Mouse (Mus musculus): ENCODE measurements around the gene 4921517D22Rik. TPM values are rescaled to one million over a fixed set of nuclear protein-coding genes. Genes with fewer than 3 reads are reported as not detected.
A peak's percentile ranks its signal among the peaks of the same experiment; 100 is the strongest.
"Not testable (repeated sequence)": the region's sequence is repeated elsewhere in the genome, so short reads cannot be mapped to it uniquely, and the experiment has no call there.

4921517D22Rik gene
- polyA plus RNA-seq, 1 experiment from 2014 or later, result not detected

GRCm38 (mm10) chr13:59719475-59719874 is 25.6 kb upstream of the 4921517D22Rik start:
- Histone ChIP-seq H3K27ac (no peak overlapping the region), H3K9me3 (no peaks in the 10 kb centered on the region), H3K27me3 (0 out of 2 replicates have a peak, but pooled peaks cover under 1% of the 10 kb centered on the region), H3K9ac (replicated peaks) (no peak overlapping the region), H3K4me1 (replicated peaks) (0 out of 2 replicates have a peak, but pooled peaks cover 6% of the 10 kb centered on the region), H3K4me2 (replicated peaks) (no peak overlapping the region), H3K36me3 (no peaks in the 10 kb centered on the region), H3K4me3 (replicated peaks) (no peak overlapping the region)
- no peak for ATAC-seq
- 87% methylated on average over 1 of the region's 1 CpGs for WGBS

- WGBS, result 48% methylated on average over 6 of the region's 6 CpGs
- H3K4me2 ChIP-seq (replicated peaks); H3K27ac ChIP-seq; ATAC-seq; H3K9me3 ChIP-seq; H3K36me3 ChIP-seq; H3K4me3 ChIP-seq (replicated peaks); H3K27me3 ChIP-seq; H3K9ac ChIP-seq (replicated peaks); H3K4me1 ChIP-seq (replicated peaks): not testable (repeated sequence)
Measured at GRCm38 (mm10) chr13:59718857-59719440, 25.0 kb upstream of the 4921517D22Rik start.

GRCm38 (mm10) chr13:59713710-59714109 is 19.8 kb upstream of the 4921517D22Rik start:
- Histone ChIP-seq H3K27me3 (0 out of 2 replicates have a peak, but pooled peaks cover 7% of the 10 kb centered on the region), H3K9ac (replicated peaks) (no peak overlapping the region), H3K36me3 (no peaks in the 10 kb centered on the region), H3K4me3 (replicated peaks) (no peak overlapping the region), H3K9me3 (no peaks in the 10 kb centered on the region), H3K4me1 (replicated peaks) (no peaks in the 10 kb centered on the region), H3K27ac (no peak overlapping the region), H3K4me2 (replicated peaks) (no peak overlapping the region)
- WGBS, result 34% methylated on average over 3 of the region's 3 CpGs
- no peak for ATAC-seq

GRCm38 (mm10) chr13:59711984-59712383 is 18.1 kb upstream of the 4921517D22Rik start, which contains the start of gene Spata31d1b:
Gene Spata31d1b, plus strand, starts transcription at chr13:59712284.
- not testable (repeated sequence) for H3K36me3 ChIP-seq; H3K9me3 ChIP-seq; H3K4me1 ChIP-seq (replicated peaks); H3K4me3 ChIP-seq (replicated peaks); H3K4me2 ChIP-seq (replicated peaks); H3K27me3 ChIP-seq; H3K9ac ChIP-seq (replicated peaks); H3K27ac ChIP-seq; ATAC-seq
- 74% methylated on average over 3 of the region's 3 CpGs for WGBS

- no peak for ATAC-seq
Measured at GRCm38 (mm10) chr13:59710230-59710629, 16.3 kb upstream of the 4921517D22Rik start, which contains the start of gene Spata31d1a. Gene Spata31d1a, minus strand, starts transcription at chr13:59710330.

GRCm38 (mm10) chr13:59704562-59704961 is 10.7 kb upstream of the 4921517D22Rik start:
- Histone ChIP-seq H3K9me3 (no peaks in the 10 kb centered on the region), H3K9ac (replicated peaks) (no peak overlapping the region), H3K4me1 (replicated peaks) (peaks cover 7% of the 10 kb centered on the region; the same call in 1 of the 2 replicates), H3K4me3 (replicated peaks) (no peak overlapping the region), H3K27ac (no peak overlapping the region), H3K36me3 (no peaks in the 10 kb centered on the region), H3K4me2 (replicated peaks) (0 out of 2 replicates have a peak overlapping the region, but pooled peaks have one; percentile 1), H3K27me3 (no peaks in the 10 kb centered on the region)
- ATAC-seq, result peak; percentile 53; the same call in 1 of the 2 replicates
- WGBS, result 53% methylated on average over 12 of the region's 12 CpGs

More at GRCm38 (mm10) chr13:59710230-59710629, 16.3 kb upstream of the 4921517D22Rik start, which contains the start of gene Spata31d1a:
- Histone ChIP-seq H3K4me1 (replicated peaks) (no peaks in the 10 kb centered on the region), H3K27ac (no peak within 1 kb of the TSS), H3K4me2 (replicated peaks) (no peak within 1 kb of the TSS), H3K36me3 (no peaks in the 10 kb centered on the region), H3K9ac (replicated peaks) (no peak within 1 kb of the TSS), H3K27me3 (0 out of 2 replicates have a peak, but pooled peaks cover 7% of the 10 kb centered on the region), H3K4me3 (replicated peaks) (no peak within 1 kb of the TSS), H3K9me3 (no peaks in the 10 kb centered on the region)
- WGBS, result 94% methylated on average over 15 of the region's 15 CpGs

GRCm38 (mm10) chr13:59703514-59703913 is 9.6 kb upstream of the 4921517D22Rik start:
- WGBS, result 89% methylated on average over 12 of the region's 12 CpGs
- H3K27ac ChIP-seq, result no peak overlapping the region
- peaks cover 7% of the 10 kb centered on the region; the same call in 1 of the 2 replicates for H3K4me1 ChIP-seq (replicated peaks)
- H3K9me3 ChIP-seq, result no peaks in the 10 kb centered on the region
- H3K4me3 ChIP-seq (replicated peaks), result no peak overlapping the region
- no peak for ATAC-seq
- H3K4me2 ChIP-seq (replicated peaks), result no peak overlapping the region
- H3K27me3 ChIP-seq, result no peaks in the 10 kb centered on the region
- no peaks in the 10 kb centered on the region for H3K36me3 ChIP-seq
- no peak overlapping the region for H3K9ac ChIP-seq (replicated peaks)

GRCm38 (mm10) chr13:59700137-59700536 is 6.2 kb upstream of the 4921517D22Rik start:
- not testable (repeated sequence) for ATAC-seq; H3K27me3 ChIP-seq; H3K4me1 ChIP-seq (replicated peaks); H3K4me3 ChIP-seq (replicated peaks); H3K27ac ChIP-seq; H3K4me2 ChIP-seq (replicated peaks); H3K36me3 ChIP-seq; H3K9ac ChIP-seq (replicated peaks); H3K9me3 ChIP-seq
- 64% methylated on average over 1 of the region's 1 CpGs for WGBS

GRCm38 (mm10) chr13:59699131-59699530 is 5.2 kb upstream of the 4921517D22Rik start:
- H3K27me3 ChIP-seq, result no peaks in the 10 kb centered on the region
- no peak overlapping the region for H3K9ac ChIP-seq (replicated peaks)
- H3K4me1 ChIP-seq (replicated peaks), result no peaks in the 10 kb centered on the region; the same call in 1 of the 2 replicates
- no peak overlapping the region for H3K27ac ChIP-seq
- no peak overlapping the region for H3K4me3 ChIP-seq (replicated peaks)
- no peaks in the 10 kb centered on the region for H3K9me3 ChIP-seq
- no peak for ATAC-seq
- no peak overlapping the region for H3K4me2 ChIP-seq (replicated peaks)
- 95% methylated on average over 8 of the region's 8 CpGs for WGBS
- no peaks in the 10 kb centered on the region for H3K36me3 ChIP-seq

- no peaks in the 10 kb centered on the region for H3K9me3 ChIP-seq
- H3K4me3 ChIP-seq (replicated peaks), result no peak overlapping the region
- no peaks in the 10 kb centered on the region for H3K27me3 ChIP-seq
- ATAC-seq, result no peak
- 94% methylated on average over 7 of the region's 7 CpGs for WGBS
- no peak overlapping the region for H3K9ac ChIP-seq (replicated peaks)
- H3K4me2 ChIP-seq (replicated peaks), result no peak overlapping the region
- H3K4me1 ChIP-seq (replicated peaks), result no peaks in the 10 kb centered on the region
- H3K27ac ChIP-seq, result no peak overlapping the region
- no peaks in the 10 kb centered on the region for H3K36me3 ChIP-seq
Measured at GRCm38 (mm10) chr13:59695781-59696180, 1.9 kb upstream of the 4921517D22Rik start.

GRCm38 (mm10) chr13:59691478-59691877 is 2.4 kb downstream of the 4921517D22Rik start:
- Histone ChIP-seq H3K4me1 (replicated peaks) (no peaks in the 10 kb centered on the region), H3K9ac (replicated peaks) (no peak overlapping the region)
- ATAC-seq, result no peak

GRCm38 (mm10) chr13:59690576-59690975 is 3.3 kb downstream of the 4921517D22Rik start:
- Histone ChIP-seq H3K36me3 (no peaks in the 10 kb centered on the region), H3K4me2 (replicated peaks) (no peak overlapping the region), H3K27me3 (no peaks in the 10 kb centered on the region), H3K4me1 (replicated peaks) (no peaks in the 10 kb centered on the region), H3K9ac (replicated peaks) (no peak overlapping the region), H3K27ac (no peak overlapping the region), H3K9me3 (no peaks in the 10 kb centered on the region), H3K4me3 (replicated peaks) (no peak overlapping the region)
- no peak for ATAC-seq
- WGBS, result 86% methylated on average over 7 of the region's 7 CpGs

More at GRCm38 (mm10) chr13:59691478-59691877, 2.4 kb downstream of the 4921517D22Rik start:
- no peak overlapping the region for H3K27ac ChIP-seq
- no peaks in the 10 kb centered on the region for H3K27me3 ChIP-seq
- WGBS, result 25% methylated on average over 10 of the region's 10 CpGs
- no peaks in the 10 kb centered on the region for H3K36me3 ChIP-seq
- H3K4me2 ChIP-seq (replicated peaks), result no peak overlapping the region
- H3K9me3 ChIP-seq, result no peaks in the 10 kb centered on the region
- no peak overlapping the region for H3K4me3 ChIP-seq (replicated peaks)

Measured in midbrain, embryonic 13.5 days (tissue).